Mouse (Mus musculus): Measurements from ENCODE around the gene Snrnp25.

Gene Snrnp25

DNA sequence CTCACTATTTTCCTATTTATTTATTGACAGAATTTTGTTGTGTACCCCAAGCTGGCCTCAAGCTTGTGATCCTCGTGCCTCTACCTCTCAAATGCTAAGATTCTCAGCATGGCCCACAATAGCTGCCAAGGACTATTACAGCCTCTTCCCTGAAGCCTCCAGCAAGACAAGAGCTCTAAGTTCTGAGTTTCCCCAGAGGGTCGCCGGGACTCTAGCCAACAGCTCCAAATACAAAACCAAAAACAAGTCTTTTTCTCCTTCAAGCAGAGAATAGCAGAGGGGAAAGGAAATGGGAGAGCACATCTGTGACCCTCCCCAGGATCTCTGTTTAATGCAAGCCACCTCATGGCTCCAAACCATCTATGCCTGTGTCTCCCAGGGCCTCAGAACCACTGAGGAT lies 38.8 kb downstream of the Snrnp25 start:
- DNase-seq (ENCODE audit: low spot score) = no peak

DNA sequence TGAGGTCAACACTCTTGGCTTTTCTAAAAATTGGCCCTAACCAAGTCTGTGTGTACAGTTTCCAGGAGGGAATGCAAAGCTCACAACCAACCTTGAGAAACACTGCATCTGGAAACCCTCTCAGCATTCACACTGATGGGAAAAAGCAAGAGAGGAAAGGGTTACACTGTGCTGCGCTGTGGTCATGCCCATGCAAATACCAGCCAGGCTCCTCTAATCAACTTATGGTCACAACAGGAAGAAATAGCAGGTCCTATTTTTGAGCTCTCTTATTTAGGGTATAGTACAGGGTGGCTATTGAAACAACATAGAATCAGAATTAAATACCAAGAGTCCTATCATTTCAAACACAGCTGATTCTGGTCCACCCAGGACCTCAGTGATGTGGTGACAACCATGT lies 39.4 kb downstream of the Snrnp25 start:
- no peak for DNase-seq (ENCODE audit: low spot score)

DNA sequence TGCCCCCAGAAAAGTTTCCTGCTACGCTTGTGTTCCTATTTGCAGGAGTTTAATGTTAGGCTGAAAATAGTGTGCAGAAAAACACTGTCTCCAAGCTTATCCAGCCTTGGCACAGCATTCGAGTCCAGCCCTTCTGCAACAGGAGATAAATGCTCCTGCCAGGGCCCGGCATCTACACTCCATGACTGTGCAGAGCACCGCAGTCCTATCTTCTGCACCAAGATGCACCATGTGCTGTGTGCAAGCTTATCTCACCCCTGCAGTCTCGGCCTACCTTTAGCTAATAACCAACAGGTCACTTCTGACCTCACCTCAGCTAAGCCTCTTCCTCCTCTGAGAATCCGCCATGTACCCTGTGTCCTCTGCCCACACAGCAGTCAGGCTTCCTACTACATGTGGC lies 40.4 kb downstream of the Snrnp25 start:
- no peak for DNase-seq (ENCODE audit: low spot score)

DNA sequence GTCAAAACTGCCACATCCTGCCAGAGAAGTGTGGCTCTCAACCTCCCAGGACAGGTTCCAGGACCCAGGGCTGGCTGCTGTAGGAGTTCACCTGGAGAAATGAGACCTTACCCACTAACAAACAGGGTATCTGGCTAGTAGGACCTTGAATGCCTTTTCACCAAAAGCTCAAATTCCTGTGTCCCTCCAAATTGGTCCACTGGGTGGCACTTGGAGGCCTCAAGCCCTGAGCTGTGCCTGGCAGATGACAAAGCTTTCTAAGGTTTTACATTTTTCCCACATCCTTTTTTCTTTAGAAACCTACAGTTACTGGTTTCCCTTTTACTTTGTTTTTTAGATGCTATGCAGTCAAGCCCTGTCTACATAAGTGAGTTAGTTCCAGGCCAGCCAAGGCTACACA lies 41.9 kb downstream of the Snrnp25 start:
- DNase-seq (ENCODE audit: low spot score) = no peak

DNA sequence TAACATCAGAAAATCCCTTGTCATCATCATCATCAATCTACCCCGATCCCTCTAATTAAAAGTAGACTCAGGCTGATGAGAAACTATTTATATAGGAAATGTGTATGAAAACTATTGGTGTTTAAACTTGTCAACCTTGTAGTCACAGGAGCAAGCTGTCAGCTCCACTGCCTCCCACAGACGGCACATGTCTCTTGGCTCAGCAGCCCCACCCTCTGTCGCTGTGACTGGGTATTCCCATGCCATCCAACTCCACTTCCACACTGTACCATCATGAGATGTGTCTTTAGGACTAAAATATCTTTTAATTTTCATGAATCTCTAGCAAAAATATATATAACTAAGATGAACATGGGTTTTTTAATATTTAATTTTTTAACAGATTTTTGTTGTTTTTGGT lies 43.1 kb downstream of the Snrnp25 start:
- DNase-seq (ENCODE audit: low spot score) = no peak

DNA sequence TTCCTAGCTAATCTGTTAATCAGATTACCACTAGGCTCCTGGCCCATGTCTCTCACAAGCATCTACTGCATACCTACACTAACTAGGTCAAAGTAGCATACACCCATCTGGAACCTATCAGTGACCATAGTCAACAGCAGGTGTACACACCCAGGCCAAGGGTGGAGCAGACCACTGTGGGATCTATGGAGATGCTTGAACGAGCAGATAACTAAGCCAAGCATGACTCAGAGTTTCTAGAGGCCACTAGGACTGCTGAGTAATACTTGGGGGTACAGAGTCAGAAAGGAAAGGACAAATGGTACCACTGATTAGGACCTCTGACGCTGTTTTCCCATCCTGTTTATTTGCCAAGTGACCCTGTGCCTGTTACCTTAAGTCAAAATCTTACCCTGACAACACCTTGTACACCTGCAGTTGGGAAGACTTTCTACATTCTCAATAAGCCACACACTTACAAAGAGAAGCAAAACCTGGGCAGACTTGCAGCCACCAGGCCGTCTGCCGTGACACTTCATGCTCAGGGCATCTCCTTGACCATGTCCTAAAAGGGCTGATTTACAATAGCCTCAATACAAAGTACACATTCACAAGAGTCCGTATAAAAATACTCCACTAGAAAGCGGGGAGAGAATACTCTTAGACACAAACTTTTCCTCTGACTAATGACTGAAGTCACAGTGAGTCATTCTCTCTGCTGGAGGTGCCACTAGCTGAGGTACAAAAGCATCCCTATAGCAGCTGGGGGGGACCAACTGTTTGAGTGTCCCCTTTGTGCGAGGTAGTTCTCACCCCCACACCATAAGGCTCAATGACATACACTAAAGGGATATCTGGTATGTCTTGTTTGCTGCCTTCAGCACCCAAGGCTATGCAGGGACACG lies 45.9 kb downstream of the Snrnp25 start:
- DNase-seq (ENCODE audit: low spot score) = no peak

DNA sequence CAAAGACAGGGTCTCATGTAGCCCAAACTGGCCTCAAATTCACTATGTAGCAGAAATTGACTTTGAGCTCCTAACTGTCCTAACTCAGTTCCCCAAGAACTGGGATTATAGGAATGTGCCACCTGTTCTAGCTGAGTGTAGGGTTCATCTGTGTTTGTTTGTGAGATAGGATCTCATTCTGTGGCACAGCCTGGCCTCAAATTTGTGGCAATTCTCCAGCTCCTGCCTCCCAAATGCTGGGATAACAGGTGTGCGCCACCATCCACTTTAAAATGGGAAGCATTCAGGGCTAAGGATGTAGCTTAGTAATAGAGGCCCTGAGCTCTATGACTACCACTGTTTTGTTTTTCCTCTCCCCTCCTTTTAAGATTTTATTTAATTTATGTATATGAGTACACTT lies 47.9 kb downstream of the Snrnp25 start:
- DNase-seq (ENCODE audit: low spot score) = no peak

DNA sequence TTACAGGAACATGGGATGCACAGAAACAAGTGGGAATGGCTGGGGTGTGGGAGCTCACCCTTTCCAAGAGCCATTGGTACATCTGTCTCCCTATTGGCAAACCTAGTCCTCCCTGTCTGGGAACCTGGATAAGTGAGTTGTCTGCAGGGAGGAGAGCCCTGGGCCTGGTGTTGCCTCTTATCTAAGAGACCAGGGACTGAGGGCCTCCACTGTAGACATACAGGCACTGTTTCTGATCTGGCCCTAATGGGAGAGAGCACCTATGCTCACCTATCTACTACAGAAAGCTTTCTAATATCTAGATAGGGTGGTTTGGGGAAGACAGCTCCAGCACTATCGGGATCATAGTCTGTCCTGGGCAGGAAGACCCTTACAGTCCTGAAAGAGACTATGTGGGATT lies 50.9 kb downstream of the Snrnp25 start:
- no peak for DNase-seq (ENCODE audit: low spot score)

DNA sequence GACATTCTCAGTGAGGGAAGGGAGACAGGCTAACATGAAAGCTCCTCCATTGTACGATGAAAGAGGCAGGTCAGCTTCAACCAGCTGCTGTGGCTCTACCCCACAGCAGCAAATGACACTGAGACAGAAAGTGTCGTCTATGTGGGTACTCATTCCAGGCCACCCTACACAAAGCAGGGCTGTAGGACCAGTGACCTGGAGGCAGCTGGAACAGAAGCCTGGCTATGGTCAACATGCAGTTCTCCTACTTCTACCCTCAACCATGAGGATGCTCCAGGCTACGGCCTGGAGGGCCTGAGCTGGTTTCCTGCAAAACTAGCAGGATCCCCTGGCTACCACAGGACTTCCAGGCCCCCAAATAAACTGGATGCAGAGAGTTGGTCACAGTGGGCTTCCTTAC lies 51.4 kb downstream of the Snrnp25 start:
- DNase-seq (ENCODE audit: low spot score) = no peak
